Mouse (Mus musculus) CH12F3 (cell line): ENCODE results near the gene Reep6.
"Not testable (repeated sequence)": the region's sequence is repeated elsewhere in the genome, so short reads cannot be mapped to it uniquely, and the experiment has no call there.

Experiments used
- in situ Hi-C: fragments of 300-500 bp; cut with MboI; formaldehyde crosslinking; loops from 2 replicates; pipeline ENCODE4 v1.14.3; 2020; ENCODE audit warnings: low sequenced_read_pairs

Gene Reep6

GRCm38 (mm10) chr10:80324120-80325037 is 5.4 kb upstream of the Reep6 start:
- in situ Hi-C loops = no loop called here

GRCm38 (mm10) chr10:80325045-80325444 is 4.7 kb upstream of the Reep6 start:
- in situ Hi-C loops = no loop called here

GRCm38 (mm10) chr10:80330084-80330483 is 331 bp downstream of the Reep6 start:
- in situ Hi-C loops = no loop called here

- in situ Hi-C loops = no loop called here
Measured at GRCm38 (mm10) chr10:80330888-80331287, 1.1 kb downstream of the Reep6 start.

GRCm38 (mm10) chr10:80331636-80332524 is 2.1 kb downstream of the Reep6 start:
- in situ Hi-C loops = no loop called here

GRCm38 (mm10) chr10:80332525-80332989 is 2.8 kb downstream of the Reep6 start:
- in situ Hi-C loops = no loop called here

- in situ Hi-C loops = no loop called here
Measured at GRCm38 (mm10) chr10:80336263-80336662, 6.5 kb downstream of the Reep6 start.

GRCm38 (mm10) chr10:80339941-80340750 is 10.4 kb downstream of the Reep6 start:
- in situ Hi-C loops = no loop called here

- in situ Hi-C loops = no loop called here
Measured at GRCm38 (mm10) chr10:80341026-80341425, 11.3 kb downstream of the Reep6 start.

GRCm38 (mm10) chr10:80341491-80342304 is 11.9 kb downstream of the Reep6 start:
- in situ Hi-C loops = no loop called here

- in situ Hi-C loops = no loop called here
Measured at GRCm38 (mm10) chr10:80342305-80342748, 12.6 kb downstream of the Reep6 start.

GRCm38 (mm10) chr10:80342749-80343424 is 13.1 kb downstream of the Reep6 start:
- in situ Hi-C loops = no loop called here

- in situ Hi-C loops = no loop called here
Measured at GRCm38 (mm10) chr10:80343425-80343895, 13.7 kb downstream of the Reep6 start.

- in situ Hi-C loops = no loop called here
Measured at GRCm38 (mm10) chr10:80344131-80344661, 14.4 kb downstream of the Reep6 start.

GRCm38 (mm10) chr10:80345122-80345521 is 15.4 kb downstream of the Reep6 start:
- in situ Hi-C loops = no loop called here

- in situ Hi-C loops = not testable (repeated sequence)
Measured at GRCm38 (mm10) chr10:80345929-80346328, 16.2 kb downstream of the Reep6 start.

GRCm38 (mm10) chr10:80347514-80347967 is 17.8 kb downstream of the Reep6 start:
- in situ Hi-C loops = no loop called here

GRCm38 (mm10) chr10:80348244-80348781 is 18.6 kb downstream of the Reep6 start, which contains the start of gene Adamtsl5:
Gene Adamtsl5 (minus strand): TSS chr10:80348412.
- in situ Hi-C loops = no loop called here
